ENCODE assay signal across 33 mouse cellular contexts in the genomic region with DNA sequence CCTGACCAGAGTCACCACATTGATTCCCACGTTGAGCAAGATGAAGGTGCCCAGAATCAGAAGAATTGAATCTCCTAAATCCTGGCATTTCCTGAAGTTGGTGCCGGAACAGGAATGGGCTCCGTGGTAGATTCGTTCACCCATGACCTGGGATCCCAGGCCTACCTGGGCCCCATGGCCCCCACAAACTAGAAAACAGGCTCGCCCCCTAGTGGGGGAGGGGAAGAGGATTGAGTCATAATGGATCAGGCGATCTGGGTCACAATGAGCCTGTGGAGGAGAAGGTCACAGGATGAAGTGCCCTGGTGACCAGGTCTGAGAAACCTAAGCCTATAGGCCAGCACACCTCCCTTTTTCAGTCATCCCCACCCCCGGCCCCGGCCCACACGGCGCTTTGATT. TPM values are rescaled to one million over a fixed set of nuclear protein-coding genes. Genes with fewer than 3 reads are reported as not detected.
DNase-seq lines count a peak whose midpoint lies in the region; ATAC-seq and TF ChIP-seq lines count a peak whose summit lies in the region.
"Had no signal": no experiment of that assay in that cellular context is flagged by ENCODE, and none has a peak within 500 bp of the region (broad histone marks: within the 10 kb centered on the region; RNA-seq: fewer than 3 reads in every experiment).

A gene (minus strand): TSS at position 144 of the 400 bp plus-strand sequence.

- no peak within 1 kb of the TSS for H3K4me2 ChIP-seq in kidney, embryonic 16.5 days (replicated peaks; ENCODE audit: low read depth, low read length)
- no peak within 1 kb of the TSS for H3K4me2 ChIP-seq in lung, embryonic 14.5 days
- no peak within 1 kb of the TSS for H3K4me2 ChIP-seq in lung, postnatal 0 days (replicated peaks; ENCODE audit: low read depth, low read length)
- H3K4me2 ChIP-seq in CH12.LX (ENCODE audit: insufficient read depth, low read depth, poor library complexity, severe bottlenecking) = no peak within 1 kb of the TSS
- H3K4me2 ChIP-seq: embryonic facial prominence, embryonic 13.5 days; forebrain, embryonic 12.5 days; intestine, embryonic 15.5 days; midbrain, embryonic 13.5 days; neural tube, embryonic 12.5 days had no signal

- H3K79me2 ChIP-seq in CH12.LX (replicated peaks; ENCODE audit: control insufficient read depth, extremely low read depth, insufficient read depth, poor library complexity, severe bottlenecking) = no peaks in the 10 kb centered on the region

- peak; percentile 35 for TF ChIP-seq CTCF in lung, embryonic 14.5 days (IDR thresholded peaks at IDR 0.05; ENCODE audit: low read depth)
- no peak for TF ChIP-seq CTCF in lung, postnatal 0 days (IDR thresholded peaks at IDR 0.05)
- TF ChIP-seq CTCF in CH12.LX (conservative IDR thresholded peaks at IDR 0.05 in 1 of 2, IDR thresholded peaks at IDR 0.05 in 1 of 2; ENCODE audit: low read depth in 2 of 2, low read length in 2 of 2) = peak in 1 of 2 experiments; percentile 47; a peak in 2 of 4 replicates
- TF ChIP-seq CTCF in bone marrow, adult 2 months (IDR thresholded peaks at IDR 0.05; ENCODE audit: control insufficient read depth, insufficient read depth, low read length) = peak; percentile 30; the same call in 1 of the 2 replicates

- no peaks in the 10 kb centered on the region for H3K4me1 ChIP-seq in kidney, embryonic 16.5 days (ENCODE audit: insufficient read depth, low read length)
- H3K4me1 ChIP-seq in lung, embryonic 14.5 days (ENCODE audit: insufficient read depth) = no peaks in the 10 kb centered on the region
- H3K4me1 ChIP-seq in lung, postnatal 0 days (ENCODE audit: insufficient read depth, low read depth, low read length) = no peaks in the 10 kb centered on the region
- no peaks in the 10 kb centered on the region for H3K4me1 ChIP-seq in CH12.LX (ENCODE audit: control insufficient read depth in 1 of 2, insufficient read depth in 2 of 2)
- H3K4me1 ChIP-seq in bone marrow, adult 2 months (ENCODE audit: control insufficient read depth, insufficient read depth, low read length) = no peaks in the 10 kb centered on the region
- H3K4me1 ChIP-seq: embryonic facial prominence, embryonic 13.5 days; forebrain, embryonic 12.5 days; heart, embryonic 10.5 days; intestine, embryonic 15.5 days; limb, embryonic 10.5 days; midbrain, embryonic 13.5 days; neural tube, embryonic 12.5 days had no signal

- H3K9me3 ChIP-seq in kidney, embryonic 16.5 days (ENCODE audit: low read length) = peaks cover 11% of the 10 kb centered on the region; the same call in 1 of the 2 replicates
- peaks cover 7% of the 10 kb centered on the region; the same call in 1 of the 2 replicates for H3K9me3 ChIP-seq in lung, embryonic 14.5 days (ENCODE audit: low read depth, low read length)
- H3K9me3 ChIP-seq in lung, postnatal 0 days (ENCODE audit: low read length) = no peaks in the 10 kb centered on the region
- peaks cover 9% of the 10 kb centered on the region for H3K9me3 ChIP-seq in CH12.LX (replicated peaks; ENCODE audit: low read length)
- H3K9me3 ChIP-seq: intestine, embryonic 15.5 days; limb, embryonic 10.5 days had no signal

- H3K4me3 ChIP-seq in kidney, embryonic 16.5 days (ENCODE audit: low read length) = no peak within 1 kb of the TSS
- no peak within 1 kb of the TSS for H3K4me3 ChIP-seq in lung, embryonic 14.5 days (ENCODE audit: low read depth, low read length)
- no peak within 1 kb of the TSS for H3K4me3 ChIP-seq in lung, postnatal 0 days (ENCODE audit: low read depth, low read length)
- H3K4me3 ChIP-seq in CH12.LX (replicated peaks in 1 of 3; ENCODE audit: low read depth in 2 of 3, low read length in 2 of 3, poor library complexity in 1 of 3) = no peak within 1 kb of the TSS
- H3K4me3 ChIP-seq in bone marrow, adult 2 months (replicated peaks; ENCODE audit: control insufficient read depth, low read depth, low read length) = no peak within 1 kb of the TSS
- H3K4me3 ChIP-seq: embryonic facial prominence, embryonic 13.5 days; erythroblast, embryonic 14.5 days; forebrain, embryonic 12.5 days; heart, embryonic 10.5 days; intestine, embryonic 15.5 days; limb, embryonic 10.5 days; megakaryocyte, embryonic 14.5 days; midbrain, embryonic 13.5 days; neural tube, embryonic 12.5 days had no signal

- no peaks in the 10 kb centered on the region for H3K27me3 ChIP-seq in kidney, embryonic 16.5 days (ENCODE audit: insufficient read depth, low read length)
- H3K27me3 ChIP-seq in lung, embryonic 14.5 days (ENCODE audit: insufficient read depth, low read length) = no peaks in the 10 kb centered on the region
- H3K27me3 ChIP-seq in lung, postnatal 0 days (replicated peaks; ENCODE audit: insufficient read depth, low read length) = no peaks in the 10 kb centered on the region
- peaks cover 80% of the 10 kb centered on the region for H3K27me3 ChIP-seq in CH12.LX (replicated peaks)
- H3K27me3 ChIP-seq: embryonic facial prominence, embryonic 13.5 days; forebrain, embryonic 12.5 days; intestine, embryonic 15.5 days; midbrain, embryonic 13.5 days; neural tube, embryonic 12.5 days had no signal

- in situ Hi-C loops in CH12.LX (cut with MboI; ENCODE audit: low pct_ligation_motif_present, low pct_unique_long_range_greater_than_20kb, low sequenced_read_pairs) = no loop called here

- ATAC-seq in kidney, embryonic 16.5 days (ENCODE audit: low FRiP score, low TSS enrichment) = no peak
- no peak for ATAC-seq in lung, embryonic 14.5 days (ENCODE audit: insufficient read depth)
- ATAC-seq in lung, postnatal 0 days = no peak
- ATAC-seq: activated CD4-positive, CD25-positive, alpha-beta regulatory T cell, adult 4 months; CD4-positive, CD25-positive, alpha-beta regulatory T cell, adult 4 months; hindbrain, embryonic 16.5 days; intestine, embryonic 15.5 days; midbrain, embryonic 13.5 days had no signal

- no peak within 1 kb of the TSS for H3K27ac ChIP-seq in kidney, embryonic 16.5 days (ENCODE audit: low read length)
- no peak within 1 kb of the TSS for H3K27ac ChIP-seq in lung, embryonic 14.5 days (ENCODE audit: low read depth)
- no peak within 1 kb of the TSS for H3K27ac ChIP-seq in lung, postnatal 0 days (ENCODE audit: low read length)
- H3K27ac ChIP-seq in CH12.LX (ENCODE audit: insufficient read depth, low read depth) = no peak within 1 kb of the TSS
- H3K27ac ChIP-seq in bone marrow, adult 2 months (ENCODE audit: control insufficient read depth, insufficient read depth, low read depth, low read length, poor library complexity) = no peak within 1 kb of the TSS
- H3K27ac ChIP-seq: embryonic facial prominence, embryonic 13.5 days; forebrain, embryonic 12.5 days; heart, embryonic 10.5 days; intestine, embryonic 15.5 days; limb, embryonic 10.5 days; midbrain, embryonic 13.5 days; neural tube, embryonic 12.5 days had no signal

- dilution Hi-C loops in CH12.LX (cut with MboI; ENCODE audit: extremely low pct_ligation_motif_present, extremely low pct_unique_long_range_greater_than_20kb, low sequenced_read_pairs) = no loop called here

- no peak for TF ChIP-seq EP300 in lung, postnatal 0 days (IDR thresholded peaks at IDR 0.05)
- no peak for TF ChIP-seq EP300 in CH12.LX (IDR thresholded peaks at IDR 0.05; ENCODE audit: low read length)

- TF ChIP-seq RAD21 in CH12.LX (IDR thresholded peaks at IDR 0.05; ENCODE audit: low read depth, low read length) = peak; percentile 7

- no peak for DNase-seq in kidney, adult 9 months
- DNase-seq in lung, embryonic 14.5 days = no peak
- no peak for DNase-seq in lung, postnatal 0 days (ENCODE audit: low spot score)
- DNase-seq in CH12.LX (ENCODE audit: extremely low read depth) = no peak
- no peak for DNase-seq in cerebellum, adult 11-12 months
- DNase-seq: adrenal gland, adult 8-10 months; cerebellum, adult 8-10 months; cerebellum, postnatal 36 days; embryo, embryonic 11 days; kidney, adult 8-10 months; lung, adult 2 months; lung, postnatal 36 days had no signal

- H3K9ac ChIP-seq in kidney, embryonic 16.5 days (replicated peaks; ENCODE audit: low read length) = 0 out of 2 replicates have a peak within 1 kb of the TSS, but pooled peaks have one; percentile 22
- H3K9ac ChIP-seq in lung, embryonic 14.5 days = no peak within 1 kb of the TSS
- H3K9ac ChIP-seq in lung, postnatal 0 days (replicated peaks; ENCODE audit: low read depth) = no peak within 1 kb of the TSS
- H3K9ac ChIP-seq in CH12.LX (ENCODE audit: insufficient read depth, low read depth) = no peak within 1 kb of the TSS
- H3K9ac ChIP-seq: embryonic facial prominence, embryonic 13.5 days; forebrain, embryonic 12.5 days; intestine, embryonic 15.5 days; midbrain, embryonic 13.5 days; neural tube, embryonic 12.5 days had no signal

- no peak for TF ChIP-seq POLR2A in CH12.LX (IDR thresholded peaks at IDR 0.05; ENCODE audit: low read depth, low read length)
- TF ChIP-seq POLR2A in bone marrow, adult 2 months (IDR thresholded peaks at IDR 0.05; ENCODE audit: borderline replicate concordance, control insufficient read depth, low read depth, low read length) = no peak

- 50% methylated on average over 10 of the region's 10 CpGs for WGBS in kidney, embryonic 16.5 days
- 58% methylated on average over 10 of the region's 10 CpGs for WGBS in lung, embryonic 14.5 days
- WGBS in lung, postnatal 0 days = 56% methylated on average over 10 of the region's 10 CpGs
- 70% methylated on average over 10 of the region's 10 CpGs for WGBS in bone marrow, adult 2 months

- no peaks in the 10 kb centered on the region for H3K36me3 ChIP-seq in kidney, embryonic 16.5 days (ENCODE audit: insufficient read depth, low read length)
- H3K36me3 ChIP-seq in lung, embryonic 14.5 days (ENCODE audit: insufficient read depth) = no peaks in the 10 kb centered on the region
- no peaks in the 10 kb centered on the region for H3K36me3 ChIP-seq in lung, postnatal 0 days (ENCODE audit: insufficient read depth, low read length)
- H3K36me3 ChIP-seq in CH12.LX (replicated peaks in 1 of 2; ENCODE audit: control insufficient read depth in 1 of 2, insufficient read depth in 1 of 2, low read length in 1 of 2) = no peaks in the 10 kb centered on the region
- H3K36me3 ChIP-seq: embryonic facial prominence, embryonic 13.5 days; forebrain, embryonic 12.5 days; heart, embryonic 10.5 days; intestine, embryonic 15.5 days; limb, embryonic 10.5 days; midbrain, embryonic 13.5 days; neural tube, embryonic 12.5 days had no signal

TF ChIP-seq in CH12.LX, 34 proteins besides CTCF, POLR2A, EP300 and RAD21:
- TF ChIP-seq SMC3 (IDR thresholded peaks at IDR 0.05; ENCODE audit: low read depth, low read length) (peak; percentile 29; the same call in 1 of the 2 replicates), JUN (IDR thresholded peaks at IDR 0.05; ENCODE audit: insufficient read depth, low read depth, low read length) (no peak)

RNA-seq across cellular contexts. Expression of the gene that starts here (rescaled TPM):
- not detected in 2 replicates for polyA plus RNA-seq in kidney, embryonic 16.5 days (2015; fragmentation: Nextera tagmentation; extraction: Ambion mirVana)
- not detected in 2 replicates for polyA plus RNA-seq in lung, embryonic 14.5 days (2014; fragmentation: Nextera tagmentation; extraction: Ambion mirVana)
- polyA plus RNA-seq in lung, postnatal 0 days (2015; fragmentation: Nextera tagmentation; extraction: Ambion mirVana) = not detected in 2 replicates
- not detected in 2 replicates for total RNA-seq in CH12.LX (2012; rRNA removed)
- not detected in 2 replicates for total RNA-seq in CH12.LX (2014; rRNA removed)
- polyA plus RNA-seq in CH12.LX (2012; ENCODE audit: insufficient read length, low read depth) = not detected in 2 replicates
- polyA plus RNA-seq in bone marrow, adult 2 months (2011; ENCODE audit: insufficient read depth, insufficient read length, low replicate concordance, missing spikeins) = not detected in 2 replicates
- total RNA-seq: adrenal gland, adult 8-10 months; gastrocnemius, adult 8-10 months; hematopoietic stem cell, adult 5-6 weeks; layer of hippocampus, postnatal 25 days; liver, adult 2 months had no signal
- polyA plus RNA-seq: CD4-positive, CD25-positive, alpha-beta regulatory T cell, adult 4 months; embryonic facial prominence, embryonic 13.5 days; erythroblast, embryonic 14.5 days; forebrain, embryonic 12.5 days; heart, embryonic 10.5 days; heart, embryonic 16.5 days; hindbrain, embryonic 16.5 days; intestine, embryonic 15.5 days; limb, embryonic 10.5 days; liver, adult 2 months; lung, adult 2 months; midbrain, embryonic 13.5 days; neural tube, embryonic 12.5 days; stomach, embryonic 14.5 days; urinary bladder, adult 2 months had no signal
